Mouse (Mus musculus) MEL (cell line): ENCODE results near the gene Atp1a2. TPM values are rescaled to one million over a fixed set of nuclear protein-coding genes. Genes with fewer than 3 reads are reported as not detected.

Source experiments
- DNase-seq: peaks from one replicate; pipeline ENCODE4 v3.0.0; 2011; ENCODE audit warnings: low read depth, low spot score
- H3K27ac ChIP-seq: 2 replicates; pipeline ENCODE4 v1.5.1; 2012; ENCODE audit warnings: low read depth, mild to moderate bottlenecking, control low read depth, low read length, moderate library complexity; ENCODE audit not compliant: control insufficient read depth
- H3K27me3 ChIP-seq, 2 experiments: fragments of 150-350 bp in 1 of 2; sonication (generic) in 1 of 2; 2 replicates each; pipeline ENCODE4 v1.6.1; 2012; ENCODE audit warnings: low read length in 2 of 2, mild to moderate bottlenecking in 2 of 2, improper control_type of control experiment in 1 of 2, moderate library complexity in 1 of 2; ENCODE audit not compliant: insufficient read depth in 2 of 2, control insufficient read depth in 1 of 2
- H3K36me3 ChIP-seq, 2 experiments: 2 replicates each; pipeline ENCODE4 v1.6.1; 2012 to 2014; ENCODE audit warnings: low read length in 2 of 2, improper control_type of control experiment in 1 of 2, inconsistent platforms in 1 of 2, mild to moderate bottlenecking in 1 of 2; ENCODE audit not compliant: insufficient read depth in 2 of 2, control insufficient read depth in 1 of 2
- H3K4me1 ChIP-seq, 2 experiments: fragments of 150-350 bp in 1 of 2; sonication (generic) in 1 of 2; 2 replicates each; pipeline ENCODE4 v1.6.1; 2012; ENCODE audit warnings: low read length in 2 of 2, improper control_type of control experiment in 1 of 2, mild to moderate bottlenecking in 1 of 2; ENCODE audit not compliant: insufficient read depth in 2 of 2, control insufficient read depth in 1 of 2
- H3K4me3 ChIP-seq, 2 experiments: fragments of 150-350 bp in 1 of 2; sonication (generic) in 1 of 2; 2 replicates each; pipeline ENCODE4 v1.5.1; 2012; ENCODE audit warnings: low read depth in 2 of 2, low read length in 2 of 2, mild to moderate bottlenecking in 2 of 2, moderate library complexity in 2 of 2, control low read depth in 1 of 2, improper control_type of control experiment in 1 of 2; ENCODE audit not compliant: control insufficient read depth in 1 of 2, insufficient read depth in 1 of 2
- H3K79me2 ChIP-seq: 2 replicates; pipeline ENCODE4 v1.6.1; 2012; ENCODE audit warnings: mild to moderate bottlenecking, low read length, moderate library complexity; ENCODE audit not compliant: control insufficient read depth, poor library complexity, insufficient read depth
- H3K9ac ChIP-seq: 2 replicates; pipeline ENCODE4 v1.6.1; 2012; ENCODE audit warnings: low read depth, mild to moderate bottlenecking, control low read depth, low read length, moderate library complexity; ENCODE audit not compliant: control insufficient read depth, poor library complexity, severe bottlenecking
- H3K9me3 ChIP-seq: fragments of 150-350 bp; sonication (generic); replicated peaks from 2 replicates; pipeline ENCODE4 v1.6.1; 2012; ENCODE audit warnings: mild to moderate bottlenecking, low read length, improper control_type of control experiment, moderate library complexity; ENCODE audit not compliant: insufficient read depth
- CHD1 ChIP-seq: IDR thresholded peaks from 2 replicates; pipeline ENCODE4 v1.6.1; 2012; ENCODE audit warnings: low read depth, mild to moderate bottlenecking, inconsistent platforms, low read length, improper control_type of control experiment
- CHD2 ChIP-seq: IDR thresholded peaks from 2 replicates; pipeline ENCODE4 v1.6.1; 2011; ENCODE audit warnings: low read length, improper control_type of control experiment
- CTCF ChIP-seq, 3 experiments: IDR thresholded peaks in 2 of 3; conservative IDR thresholded peaks in 1 of 3; 2 replicates each; pipeline ENCODE4 v1.5.1; 2011 to 2012; ENCODE audit warnings: low read length in 3 of 3, low read depth in 2 of 3, mild to moderate bottlenecking in 2 of 3, improper control_type of control experiment in 1 of 3, inconsistent platforms in 1 of 3, mixed read lengths in 1 of 3, moderate library complexity in 1 of 3; ENCODE audit not compliant: control insufficient read depth in 1 of 3, insufficient read depth in 1 of 3, poor library complexity in 1 of 3, severe bottlenecking in 1 of 3
- ELF1 ChIP-seq: IDR thresholded peaks from 2 replicates; pipeline ENCODE4 v1.6.1; 2014; ENCODE audit warnings: low read depth, mild to moderate bottlenecking, inconsistent platforms, low read length, improper control_type of control experiment, moderate library complexity
- EP300 ChIP-seq, 2 experiments: IDR thresholded peaks; 2 replicates each; pipeline ENCODE4 v1.6.1; 2011; ENCODE audit warnings: improper control_type of control experiment in 2 of 2, low read length in 2 of 2, low read depth in 1 of 2, mild to moderate bottlenecking in 1 of 2
- ETS1 ChIP-seq: IDR thresholded peaks from 2 replicates; pipeline ENCODE4 v1.6.1; 2012; ENCODE audit warnings: low read depth, mild to moderate bottlenecking, inconsistent platforms, low read length, improper control_type of control experiment, moderate library complexity
- GABPA ChIP-seq: IDR thresholded peaks from 2 replicates; pipeline ENCODE4 v1.6.1; 2012; ENCODE audit warnings: low read depth, mild to moderate bottlenecking, inconsistent platforms, low read length, improper control_type of control experiment, moderate library complexity
- HCFC1 ChIP-seq: IDR thresholded peaks from 2 replicates; pipeline ENCODE4 v1.6.1; 2012; ENCODE audit warnings: low read depth, mild to moderate bottlenecking, inconsistent platforms, low read length, improper control_type of control experiment, moderate library complexity
- JUND ChIP-seq: IDR thresholded peaks from 2 replicates; pipeline ENCODE4 v1.6.1; 2011; ENCODE audit warnings: low read depth, mild to moderate bottlenecking, improper control_type of control experiment, low read length
- KAT2A ChIP-seq: conservative IDR thresholded peaks from 2 replicates; pipeline ENCODE4 v1.6.1; 2012; ENCODE audit warnings: low read depth, low read length, improper control_type of control experiment, inconsistent platforms
- MAFK ChIP-seq: IDR thresholded peaks from 2 replicates; pipeline ENCODE4 v1.6.1; 2011; ENCODE audit warnings: low read depth, mild to moderate bottlenecking, low read length, improper control_type of control experiment, borderline replicate concordance
- MAX ChIP-seq: IDR thresholded peaks from 2 replicates; pipeline ENCODE4 v1.6.1; 2011; ENCODE audit warnings: low read length, improper control_type of control experiment
- MAZ ChIP-seq: IDR thresholded peaks from 2 replicates; pipeline ENCODE4 v1.6.1; 2012; ENCODE audit warnings: low read depth, mild to moderate bottlenecking, inconsistent platforms, low read length, improper control_type of control experiment
- MEF2A ChIP-seq: IDR thresholded peaks from 2 replicates; pipeline ENCODE4 v1.6.1; 2014; ENCODE audit warnings: low read depth, mild to moderate bottlenecking, inconsistent platforms, low read length, improper control_type of control experiment; ENCODE audit not compliant: poor library complexity, insufficient replicate concordance, severe bottlenecking; ENCODE audit errors: extremely low read depth
- MYC ChIP-seq: IDR thresholded peaks from 2 replicates; pipeline ENCODE4 v1.6.1; 2011; ENCODE audit warnings: low read depth, mild to moderate bottlenecking, low read length, improper control_type of control experiment, moderate library complexity
- NELFE ChIP-seq: IDR thresholded peaks from 2 replicates; pipeline ENCODE4 v1.6.1; 2011; ENCODE audit warnings: low read depth, low read length, improper control_type of control experiment
- POLR2A ChIP-seq, 2 experiments: IDR thresholded peaks; 2 replicates each; pipeline ENCODE4 v1.6.1; 2011 to 2012; ENCODE audit warnings: low read length in 2 of 2, mild to moderate bottlenecking in 2 of 2, control low read depth in 1 of 2, improper control_type of control experiment in 1 of 2, low read depth in 1 of 2, moderate library complexity in 1 of 2; ENCODE audit not compliant: control insufficient read depth in 1 of 2, insufficient read depth in 1 of 2, poor library complexity in 1 of 2
- POLR2AphosphoS2 ChIP-seq: IDR thresholded peaks from 2 replicates; pipeline ENCODE4 v1.6.1; 2011; ENCODE audit warnings: low read length, improper control_type of control experiment
- RAD21 ChIP-seq: IDR thresholded peaks from 2 replicates; pipeline ENCODE4 v1.6.1; 2011; ENCODE audit warnings: mild to moderate bottlenecking, low read depth, low read length, improper control_type of control experiment
- SIN3A ChIP-seq: IDR thresholded peaks from 2 replicates; pipeline ENCODE4 v1.6.1; 2012; ENCODE audit warnings: low read length, improper control_type of control experiment, inconsistent platforms
- SMC3 ChIP-seq: IDR thresholded peaks from 2 replicates; pipeline ENCODE4 v1.6.1; 2011; ENCODE audit warnings: low read depth, low read length, improper control_type of control experiment
- TAL1 ChIP-seq: IDR thresholded peaks from 2 replicates; pipeline ENCODE4 v1.6.1; 2012; ENCODE audit warnings: mild to moderate bottlenecking, inconsistent platforms, low read length, moderate library complexity, mixed read lengths
- TBP ChIP-seq: IDR thresholded peaks from 2 replicates; pipeline ENCODE4 v1.8.0; 2011; ENCODE audit warnings: low read depth, low read length, improper control_type of control experiment
- TCF12 ChIP-seq: IDR thresholded peaks from 2 replicates; pipeline ENCODE4 v1.6.1; 2014; ENCODE audit warnings: low read depth, mild to moderate bottlenecking, inconsistent platforms, low read length, improper control_type of control experiment, moderate library complexity
- USF2 ChIP-seq, 2 experiments: IDR thresholded peaks; 2 replicates each; pipeline ENCODE4 v1.6.1; 2011 to 2012; ENCODE audit warnings: improper control_type of control experiment in 2 of 2, low read length in 2 of 2, borderline replicate concordance in 1 of 2, inconsistent platforms in 1 of 2, low read depth in 1 of 2, mild to moderate bottlenecking in 1 of 2; ENCODE audit not compliant: insufficient read depth in 1 of 2
- ZC3H11A ChIP-seq: IDR thresholded peaks from 2 replicates; pipeline ENCODE4 v1.6.1; 2012; ENCODE audit warnings: low read depth, mild to moderate bottlenecking, inconsistent platforms, low read length, improper control_type of control experiment
- ZKSCAN1 ChIP-seq: IDR thresholded peaks from 2 replicates; pipeline ENCODE4 v1.6.1; 2012; ENCODE audit warnings: low read depth, mild to moderate bottlenecking, inconsistent platforms, low read length, improper control_type of control experiment, moderate library complexity
- polyA plus RNA-seq, 2 experiments: library from polyadenylated mRNA; stranded (reverse) in 1 of 2; unstranded in 1 of 2; fragments of >175 nt in 1 of 2; fragments of >200 nt in 1 of 2; gene quantifications; 2 replicates each; pipeline versions ENCODE4 v1.2.1 to v1.2.4; 2012; ENCODE audit warnings: low replicate concordance in 2 of 2, low read depth in 1 of 2; ENCODE audit not compliant: insufficient read length in 2 of 2, insufficient read depth in 1 of 2, missing spikeins in 1 of 2
- total RNA-seq: library from RNA; depleted of rRNA; stranded (reverse); fragments of 300-350 nt; gene quantifications from 2 replicates; pipeline ENCODE4 v1.2.3, GENCODE M21; 2012

The Atp1a2 gene
- total and polyA plus RNA-seq, 3 experiments = 0.04 TPM; not detected in 2

GRCm38 (mm10) chr1:172318424-172319035 lies 20.7 kb upstream of the Atp1a2 start:
- H3K36me3 ChIP-seq = no peaks in the 10 kb centered on the region; a peak in 1 of 4 replicates

GRCm38 (mm10) chr1:172317946-172318345 lies 20.1 kb upstream of the Atp1a2 start:
- TF ChIP-seq SMC3 (no peak), ELF1 (no peak), MAX (no peak), EP300 (IDR thresholded peaks at IDR 0.05; ENCODE audit: low read depth in 1 of 2, low read length in 2 of 2) (no peak), MAFK (no peak), ZKSCAN1 (no peak), NELFE (no peak), ETS1 (no peak), POLR2AphosphoS2 (no peak), JUND (no peak), USF2 (IDR thresholded peaks at IDR 0.05; ENCODE audit: borderline replicate concordance in 1 of 2, insufficient read depth in 1 of 2, low read depth in 1 of 2, low read length in 2 of 2) (no peak), MAZ (no peak), TAL1 (no peak), MEF2A (no peak), CTCF (IDR thresholded peaks at IDR 0.05 in 2 of 3, conservative IDR thresholded peaks at IDR 0.05 in 1 of 3; ENCODE audit: control insufficient read depth in 1 of 3, insufficient read depth in 1 of 3, low read depth in 2 of 3, low read length in 3 of 3, poor library complexity in 1 of 3, severe bottlenecking in 1 of 3) (no peak), HCFC1 (no peak), SIN3A (no peak), TCF12 (no peak), ZC3H11A (no peak), POLR2A (IDR thresholded peaks at IDR 0.05; ENCODE audit: control insufficient read depth in 1 of 2, insufficient read depth in 1 of 2, low read depth in 1 of 2, low read length in 2 of 2, poor library complexity in 1 of 2) (no peak)
- peaks cover 0 to 6% of the 10 kb centered on the region in 2 experiments; a peak in 1 of 4 replicates for H3K4me1 ChIP-seq

More at GRCm38 (mm10) chr1:172318424-172319035, 20.7 kb upstream of the Atp1a2 start:
- no peaks in the 10 kb centered on the region for H3K27me3 ChIP-seq
- TF ChIP-seq GABPA (no peak), ZC3H11A (no peak), RAD21 (no peak), JUND (no peak), HCFC1 (no peak), TBP (no peak), POLR2AphosphoS2 (no peak), MYC (no peak), MEF2A (no peak), CHD2 (no peak), TCF12 (no peak), SIN3A (no peak), KAT2A (no peak), CHD1 (no peak), ZKSCAN1 (no peak), ETS1 (no peak)
- H3K27ac ChIP-seq = no peak overlapping the region
- H3K9me3 ChIP-seq = no peaks in the 10 kb centered on the region
- DNase-seq = no peak
- H3K79me2 ChIP-seq = peaks cover 7% of the 10 kb centered on the region
- H3K9ac ChIP-seq = no peak overlapping the region
- H3K4me1 ChIP-seq = peaks cover 0 to 6% of the 10 kb centered on the region in 2 experiments; a peak in 1 of 4 replicates
- H3K4me3 ChIP-seq = no peak overlapping the region

More at GRCm38 (mm10) chr1:172317946-172318345, 20.1 kb upstream of the Atp1a2 start:
- Histone ChIP-seq H3K27ac (no peak overlapping the region), H3K9ac (no peak overlapping the region), H3K27me3 (no peaks in the 10 kb centered on the region), H3K4me3 (no peak overlapping the region), H3K9me3 (no peaks in the 10 kb centered on the region), H3K79me2 (peaks cover 12% of the 10 kb centered on the region), H3K36me3 (no peaks in the 10 kb centered on the region; a peak in 1 of 4 replicates)
- DNase-seq = no peak
